Mouse (Mus musculus): ENCODE results near the gene B4galnt4. TPM values are rescaled to one million over a fixed set of nuclear protein-coding genes. Genes with fewer than 3 reads are reported as not detected.
"Not testable (repeated sequence)": the region's sequence is repeated elsewhere in the genome, so short reads cannot be mapped to it uniquely, and the experiment has no call there.

The B4galnt4 gene
- polyA plus RNA-seq (2015; fragmentation: Nextera tagmentation; extraction: Ambion mirVana), result 47.3 and 50.0 TPM in 2 replicates

GRCm38 (mm10) chr7:141060426-141061242 is at the start of gene B4galnt4:
B4galnt4 (plus strand) TSS chr7:141061104.
- no peaks in the 10 kb centered on the region for H3K9me3 ChIP-seq
- H3K4me2 ChIP-seq (replicated peaks), result peak within 1 kb of the TSS; percentile 86
- H3K36me3 ChIP-seq, result peaks cover 20% of the 10 kb centered on the region
- peak; percentile 98 for ATAC-seq (replicated peaks)
- peaks cover 28% of the 10 kb centered on the region for H3K4me1 ChIP-seq
- peak within 1 kb of the TSS; percentile 98 for H3K4me3 ChIP-seq
- WGBS, result under 1% methylated on average over 71 of the region's 72 CpGs
- no peaks in the 10 kb centered on the region for H3K27me3 ChIP-seq
- H3K27ac ChIP-seq (replicated peaks), result peak within 1 kb of the TSS; percentile 85
- peak within 1 kb of the TSS; percentile 100 for H3K9ac ChIP-seq (replicated peaks)

GRCm38 (mm10) chr7:141011238-141011770 is 49.6 kb upstream of the B4galnt4 start:
- Histone ChIP-seq H3K9ac (replicated peaks) (no peak overlapping the region), H3K4me3 (no peak overlapping the region), H3K36me3 (no peaks in the 10 kb centered on the region), H3K4me1 (peaks cover 5% of the 10 kb centered on the region; the same call in 1 of the 2 replicates), H3K27me3 (no peaks in the 10 kb centered on the region), H3K9me3 (no peaks in the 10 kb centered on the region), H3K27ac (replicated peaks) (no peak overlapping the region), H3K4me2 (replicated peaks) (no peak overlapping the region)
- ATAC-seq (replicated peaks), result no peak
- 90% methylated on average over 7 of the region's 7 CpGs for WGBS

GRCm38 (mm10) chr7:141016707-141017697 is 43.9 kb upstream of the B4galnt4 start:
- Histone ChIP-seq H3K36me3 (no peaks in the 10 kb centered on the region), H3K9me3 (no peaks in the 10 kb centered on the region), H3K4me2 (replicated peaks) (no peak overlapping the region), H3K9ac (replicated peaks) (no peak overlapping the region), H3K27me3 (no peaks in the 10 kb centered on the region), H3K4me1 (no peaks in the 10 kb centered on the region), H3K4me3 (no peak overlapping the region), H3K27ac (replicated peaks) (no peak overlapping the region)
- ATAC-seq (replicated peaks), result no peak
- WGBS, result 91% methylated on average over 10 of the region's 10 CpGs

GRCm38 (mm10) chr7:141017824-141018223 is 43.1 kb upstream of the B4galnt4 start, which contains the start of gene Ifitm6:
Ifitm6 (minus strand) TSS chr7:141017924.
- H3K4me2 ChIP-seq (replicated peaks); H3K36me3 ChIP-seq; H3K9ac ChIP-seq (replicated peaks); H3K27ac ChIP-seq (replicated peaks); H3K4me1 ChIP-seq; ATAC-seq (replicated peaks); H3K9me3 ChIP-seq; H3K27me3 ChIP-seq; H3K4me3 ChIP-seq: not testable (repeated sequence)
- WGBS, result 96% methylated on average over 1 of the region's 1 CpGs

GRCm38 (mm10) chr7:141019028-141019427 is 41.9 kb upstream of the B4galnt4 start:
- Histone ChIP-seq H3K4me2 (replicated peaks) (no peak overlapping the region), H3K4me3 (no peak overlapping the region), H3K36me3 (no peaks in the 10 kb centered on the region), H3K27ac (replicated peaks) (no peak overlapping the region), H3K4me1 (no peaks in the 10 kb centered on the region), H3K9me3 (no peaks in the 10 kb centered on the region), H3K27me3 (no peaks in the 10 kb centered on the region), H3K9ac (replicated peaks) (no peak overlapping the region)
- no peak for ATAC-seq (replicated peaks)
- WGBS, result 95% methylated on average over 5 of the region's 5 CpGs

GRCm38 (mm10) chr7:141021489-141022449 is 39.1 kb upstream of the B4galnt4 start:
- no peak overlapping the region for H3K9ac ChIP-seq (replicated peaks)
- 91% methylated on average over 14 of the region's 14 CpGs for WGBS
- no peaks in the 10 kb centered on the region for H3K9me3 ChIP-seq
- no peak overlapping the region for H3K4me2 ChIP-seq (replicated peaks)
- H3K4me1 ChIP-seq, result peaks cover 13% of the 10 kb centered on the region
- no peak for ATAC-seq (replicated peaks)
- H3K4me3 ChIP-seq, result no peak overlapping the region
- no peaks in the 10 kb centered on the region for H3K27me3 ChIP-seq
- no peak overlapping the region for H3K27ac ChIP-seq (replicated peaks)
- H3K36me3 ChIP-seq, result no peaks in the 10 kb centered on the region

GRCm38 (mm10) chr7:141024865-141025838 is 35.8 kb upstream of the B4galnt4 start:
- Histone ChIP-seq H3K9me3 (no peaks in the 10 kb centered on the region), H3K4me2 (replicated peaks) (no peak overlapping the region), H3K27me3 (no peaks in the 10 kb centered on the region), H3K36me3 (no peaks in the 10 kb centered on the region), H3K27ac (replicated peaks) (peak overlapping the region; percentile 67), H3K4me1 (peaks cover 13% of the 10 kb centered on the region), H3K9ac (replicated peaks) (no peak overlapping the region), H3K4me3 (no peak overlapping the region)
- 8% methylated on average over 6 of the region's 6 CpGs for WGBS
- peak; percentile 67 for ATAC-seq (replicated peaks)

- ATAC-seq (replicated peaks), result peak; percentile 37
- H3K27me3 ChIP-seq, result no peaks in the 10 kb centered on the region
- 8% methylated on average over 6 of the region's 6 CpGs for WGBS
Observed at GRCm38 (mm10) chr7:141026097-141026739, 34.7 kb upstream of the B4galnt4 start.

GRCm38 (mm10) chr7:141026740-141027098 is 34.2 kb upstream of the B4galnt4 start:
- Histone ChIP-seq H3K9me3 (no peaks in the 10 kb centered on the region), H3K4me1 (peaks cover 13% of the 10 kb centered on the region), H3K4me3 (no peak overlapping the region), H3K4me2 (replicated peaks) (no peak overlapping the region), H3K27me3 (no peaks in the 10 kb centered on the region), H3K9ac (replicated peaks) (no peak overlapping the region), H3K27ac (replicated peaks) (peak overlapping the region; percentile 63), H3K36me3 (no peaks in the 10 kb centered on the region)
- 20% methylated on average over 5 of the region's 5 CpGs for WGBS
- ATAC-seq (replicated peaks), result peak; percentile 62

More at GRCm38 (mm10) chr7:141026097-141026739, 34.7 kb upstream of the B4galnt4 start:
- Histone ChIP-seq H3K4me3 (no peak overlapping the region), H3K27ac (replicated peaks) (peak overlapping the region; percentile 67), H3K36me3 (no peaks in the 10 kb centered on the region), H3K9ac (replicated peaks) (no peak overlapping the region), H3K4me1 (peaks cover 13% of the 10 kb centered on the region), H3K4me2 (replicated peaks) (no peak overlapping the region), H3K9me3 (no peaks in the 10 kb centered on the region)

GRCm38 (mm10) chr7:141028831-141029230 is 32.1 kb upstream of the B4galnt4 start, which contains the start of gene Gm17387:
Gm17387 (plus strand) TSS chr7:141029131.
- peaks cover 13% of the 10 kb centered on the region for H3K4me1 ChIP-seq
- no peaks in the 10 kb centered on the region for H3K9me3 ChIP-seq
- H3K4me2 ChIP-seq (replicated peaks), result no peak within 1 kb of the TSS
- no peaks in the 10 kb centered on the region for H3K36me3 ChIP-seq
- 99% methylated on average over 2 of the region's 2 CpGs for WGBS
- H3K27ac ChIP-seq (replicated peaks), result no peak within 1 kb of the TSS
- H3K4me3 ChIP-seq, result no peak within 1 kb of the TSS
- ATAC-seq (replicated peaks), result no peak
- H3K9ac ChIP-seq (replicated peaks), result no peak within 1 kb of the TSS
- no peaks in the 10 kb centered on the region for H3K27me3 ChIP-seq

Measured in forebrain, embryonic 15.5 days (tissue).